Mouse (Mus musculus): ENCODE measurements around the gene Cdc14b.

- TF ChIP-seq POLR2A (IDR thresholded peaks at IDR 0.05; ENCODE audit: insufficient read depth, low read depth, low read length) (no peak), CTCF (IDR thresholded peaks at IDR 0.05) (no peak)
These were observed 96.1 kb downstream of the Cdc14b start for GRCm38 (mm10) chr13:64178746-64179652.
